Mouse (Mus musculus): ENCODE data around the gene Oxct2a. TPM values are rescaled to one million over a fixed set of nuclear protein-coding genes. Genes with fewer than 3 reads are reported as not detected.
"Not testable (repeated sequence)": the region's sequence is repeated elsewhere in the genome, so short reads cannot be mapped to it uniquely, and the experiment has no call there.

Gene Oxct2a
- polyA plus RNA-seq, 1 experiment from 2014 or later, result not detected

DNA sequence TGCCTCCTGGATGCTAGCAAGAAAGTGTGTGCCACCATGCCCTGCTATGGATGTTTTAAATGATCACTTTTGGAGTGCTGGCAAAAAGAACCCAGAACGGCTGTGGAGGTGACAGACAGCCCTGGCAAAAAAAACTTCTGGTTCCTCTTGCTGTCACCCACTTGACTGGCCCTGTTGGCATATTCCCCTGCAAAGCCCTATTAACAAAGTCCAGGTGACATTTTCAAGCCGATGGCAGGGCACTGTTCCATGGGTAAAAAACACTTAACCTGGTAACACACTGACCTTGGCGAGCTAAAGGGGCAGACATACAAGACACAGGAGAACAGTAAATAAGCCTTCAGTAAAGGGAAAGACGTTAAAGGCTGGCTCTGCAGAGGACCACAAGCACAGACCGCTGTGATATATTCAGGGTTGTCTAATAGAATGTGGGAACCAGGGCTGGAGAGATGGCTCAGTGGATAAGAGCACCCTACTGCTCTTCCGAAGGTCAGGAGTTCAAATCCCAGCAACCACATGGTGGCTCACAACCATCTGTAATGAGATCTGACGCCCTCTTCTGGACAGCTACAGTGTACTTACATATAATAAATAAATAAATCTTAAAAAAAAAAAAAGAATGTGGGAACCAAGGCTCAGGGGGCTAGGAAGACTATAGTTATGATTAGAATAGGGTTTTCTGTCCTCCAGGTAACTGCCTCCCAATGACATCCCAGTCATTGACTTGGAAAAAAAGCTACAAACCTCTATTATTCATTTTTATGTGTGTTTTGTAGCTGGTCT, 29.6 kb downstream of the Oxct2a start:
- Histone ChIP-seq H3K36me3 (ENCODE audit: control insufficient read depth, insufficient read depth, low read length) (peaks cover 96% of the 10 kb centered on the region), H3K4me2 (ENCODE audit: low read length) (no peak overlapping the region), H3K27ac (ENCODE audit: low read depth) (no peak overlapping the region), H3K4me3 (ENCODE audit: low read depth, low read length) (no peak overlapping the region), H3K9ac (ENCODE audit: low read length) (no peak overlapping the region), H3K4me1 (replicated peaks; ENCODE audit: control insufficient read depth, insufficient read depth, low read length) (no peaks in the 10 kb centered on the region), H3K9me3 (ENCODE audit: control insufficient read depth, low read length) (no peaks in the 10 kb centered on the region), H3K27me3 (replicated peaks; ENCODE audit: control insufficient read depth, insufficient read depth, low read length) (no peaks in the 10 kb centered on the region)
- WGBS, result 80% methylated on average over 7 of the region's 7 CpGs
- no peak for ATAC-seq (replicated peaks; ENCODE audit: low FRiP score, low TSS enrichment, low read depth)
- no peak for DNase-seq (ENCODE audit: low spot score)

DNA sequence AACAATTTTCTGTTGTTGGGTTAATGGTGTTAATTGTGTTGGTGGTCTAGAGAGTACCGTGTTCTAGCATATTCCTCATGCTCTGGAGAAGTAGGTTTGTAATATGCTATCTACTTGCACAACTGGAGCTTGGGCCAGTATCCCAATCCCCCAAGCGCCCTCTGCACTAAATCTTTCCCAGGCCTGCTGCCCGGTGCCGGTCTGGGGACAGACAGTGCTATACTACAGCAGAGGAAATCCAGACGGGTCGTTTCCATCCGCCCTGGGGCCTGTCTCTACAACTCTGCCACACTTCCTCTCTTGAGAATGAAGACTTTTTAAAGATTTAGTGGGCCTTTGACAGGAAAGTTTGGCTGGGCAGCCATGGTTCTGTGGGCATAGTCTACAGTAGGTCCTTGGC, 30.4 kb downstream of the Oxct2a start:
- ATAC-seq (replicated peaks; ENCODE audit: low FRiP score, low TSS enrichment, low read depth), result no peak
- no peak overlapping the region for H3K4me3 ChIP-seq (ENCODE audit: low read depth, low read length)
- no peaks in the 10 kb centered on the region for H3K9me3 ChIP-seq (ENCODE audit: control insufficient read depth, low read length)
- no peaks in the 10 kb centered on the region for H3K27me3 ChIP-seq (replicated peaks; ENCODE audit: control insufficient read depth, insufficient read depth, low read length)
- no peaks in the 10 kb centered on the region for H3K4me1 ChIP-seq (replicated peaks; ENCODE audit: control insufficient read depth, insufficient read depth, low read length)
- H3K4me2 ChIP-seq (ENCODE audit: low read length), result no peak overlapping the region
- no peak for DNase-seq (ENCODE audit: low spot score)
- peaks cover 97% of the 10 kb centered on the region for H3K36me3 ChIP-seq (ENCODE audit: control insufficient read depth, insufficient read depth, low read length)
- no peak overlapping the region for H3K9ac ChIP-seq (ENCODE audit: low read length)
- 83% methylated on average over 7 of the region's 7 CpGs for WGBS
- H3K27ac ChIP-seq (ENCODE audit: low read depth), result no peak overlapping the region

DNA sequence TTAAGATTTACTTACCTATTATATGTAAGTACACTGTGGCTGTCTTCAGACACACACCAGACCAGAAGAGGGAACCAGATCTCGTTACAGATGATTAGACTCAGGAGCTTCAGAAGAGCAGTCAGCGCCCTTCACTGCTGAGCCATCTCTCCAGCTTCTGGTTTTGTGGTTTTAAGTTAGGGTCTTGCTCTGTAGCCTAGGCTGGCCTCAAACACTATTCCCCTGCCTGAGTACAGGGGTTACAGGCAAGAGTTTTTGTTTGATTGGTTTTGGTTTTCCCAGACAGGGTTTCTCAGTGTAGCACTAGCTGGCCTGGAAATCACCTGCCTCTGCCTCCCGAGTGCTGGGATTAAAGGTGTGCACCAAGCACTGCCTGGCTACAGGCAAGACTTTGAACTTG, 31.0 kb downstream of the Oxct2a start:
- Histone ChIP-seq H3K9ac (ENCODE audit: low read length) (no peak overlapping the region), H3K27me3 (replicated peaks; ENCODE audit: control insufficient read depth, insufficient read depth, low read length) (no peaks in the 10 kb centered on the region), H3K4me3 (ENCODE audit: low read depth, low read length) (no peak overlapping the region), H3K9me3 (ENCODE audit: control insufficient read depth, low read length) (no peaks in the 10 kb centered on the region), H3K27ac (ENCODE audit: low read depth) (no peak overlapping the region), H3K4me2 (ENCODE audit: low read length) (no peak overlapping the region), H3K36me3 (ENCODE audit: control insufficient read depth, insufficient read depth, low read length) (peaks cover 100% of the 10 kb centered on the region), H3K4me1 (replicated peaks; ENCODE audit: control insufficient read depth, insufficient read depth, low read length) (no peaks in the 10 kb centered on the region)
- no peak for ATAC-seq (replicated peaks; ENCODE audit: low FRiP score, low TSS enrichment, low read depth)
- no peak for DNase-seq (ENCODE audit: low spot score)
- whole genome bisulfite sequencing, result 87% methylated on average over 3 of the region's 3 CpGs

DNA sequence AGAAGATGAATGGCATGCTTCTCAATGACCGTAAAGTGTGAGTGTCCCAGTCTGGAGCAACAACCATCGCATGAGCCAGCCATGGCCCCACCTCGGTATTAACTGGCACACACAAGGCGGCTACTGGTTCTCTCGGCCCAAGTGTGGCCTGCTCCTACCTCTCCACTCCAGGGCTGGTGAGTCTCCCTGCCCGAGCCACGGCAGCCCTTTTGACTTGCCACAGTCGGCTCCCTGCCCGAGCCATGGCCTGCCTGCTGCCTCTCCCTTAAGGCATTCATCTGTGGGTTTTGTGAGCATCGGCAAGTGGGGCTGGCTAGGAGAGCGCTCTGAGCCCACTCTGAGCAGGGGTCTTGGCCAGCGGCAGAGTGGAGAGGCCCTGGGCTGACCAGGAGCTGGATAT, 34.4 kb downstream of the Oxct2a start:
- no peak overlapping the region for H3K4me3 ChIP-seq (ENCODE audit: low read depth, low read length)
- H3K36me3 ChIP-seq (ENCODE audit: control insufficient read depth, insufficient read depth, low read length), result peaks cover 90% of the 10 kb centered on the region
- H3K9ac ChIP-seq (ENCODE audit: low read length), result no peak overlapping the region
- DNase-seq (ENCODE audit: low spot score), result no peak
- ATAC-seq (replicated peaks; ENCODE audit: low FRiP score, low TSS enrichment, low read depth), result no peak
- no peaks in the 10 kb centered on the region for H3K27me3 ChIP-seq (replicated peaks; ENCODE audit: control insufficient read depth, insufficient read depth, low read length)
- no peak overlapping the region for H3K4me2 ChIP-seq (ENCODE audit: low read length)
- H3K4me1 ChIP-seq (replicated peaks; ENCODE audit: control insufficient read depth, insufficient read depth, low read length), result peaks cover 20% of the 10 kb centered on the region
- H3K9me3 ChIP-seq (ENCODE audit: control insufficient read depth, low read length), result no peaks in the 10 kb centered on the region
- 93% methylated on average over 12 of the region's 12 CpGs for WGBS
- H3K27ac ChIP-seq (ENCODE audit: low read depth), result no peak overlapping the region

DNA sequence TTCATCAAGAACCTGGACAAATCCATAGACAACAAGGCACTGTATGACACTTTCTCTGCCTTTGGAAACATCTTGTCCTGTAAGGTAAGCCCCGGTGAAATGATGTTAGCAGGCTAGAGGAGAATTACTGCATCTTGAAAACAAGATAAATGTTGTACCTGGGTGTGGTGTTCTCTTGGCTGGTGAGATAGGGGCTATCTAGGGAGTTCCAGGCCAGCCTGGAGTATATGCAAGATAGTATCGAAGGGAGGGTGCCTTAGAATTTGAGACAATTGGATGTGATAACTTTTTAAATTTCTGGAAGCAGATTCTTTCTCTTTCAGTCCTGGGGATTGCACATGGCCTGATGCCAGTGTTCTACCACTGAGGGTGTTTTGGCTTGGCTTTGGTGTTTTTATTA, 36.6 kb downstream of the Oxct2a start:
- Histone ChIP-seq H3K27me3 (replicated peaks; ENCODE audit: control insufficient read depth, insufficient read depth, low read length) (no peaks in the 10 kb centered on the region), H3K36me3 (ENCODE audit: control insufficient read depth, insufficient read depth, low read length) (peaks cover 67% of the 10 kb centered on the region), H3K4me2 (ENCODE audit: low read length) (no peak overlapping the region), H3K4me1 (replicated peaks; ENCODE audit: control insufficient read depth, insufficient read depth, low read length) (peaks cover 21% of the 10 kb centered on the region), H3K27ac (ENCODE audit: low read depth) (no peak overlapping the region), H3K9ac (ENCODE audit: low read length) (no peak overlapping the region), H3K4me3 (ENCODE audit: low read depth, low read length) (no peak overlapping the region), H3K9me3 (ENCODE audit: control insufficient read depth, low read length) (no peaks in the 10 kb centered on the region)
- WGBS, result 94% methylated on average over 2 of the region's 2 CpGs
- no peak for DNase-seq (ENCODE audit: low spot score)
- no peak for ATAC-seq (replicated peaks; ENCODE audit: low FRiP score, low TSS enrichment, low read depth)

DNA sequence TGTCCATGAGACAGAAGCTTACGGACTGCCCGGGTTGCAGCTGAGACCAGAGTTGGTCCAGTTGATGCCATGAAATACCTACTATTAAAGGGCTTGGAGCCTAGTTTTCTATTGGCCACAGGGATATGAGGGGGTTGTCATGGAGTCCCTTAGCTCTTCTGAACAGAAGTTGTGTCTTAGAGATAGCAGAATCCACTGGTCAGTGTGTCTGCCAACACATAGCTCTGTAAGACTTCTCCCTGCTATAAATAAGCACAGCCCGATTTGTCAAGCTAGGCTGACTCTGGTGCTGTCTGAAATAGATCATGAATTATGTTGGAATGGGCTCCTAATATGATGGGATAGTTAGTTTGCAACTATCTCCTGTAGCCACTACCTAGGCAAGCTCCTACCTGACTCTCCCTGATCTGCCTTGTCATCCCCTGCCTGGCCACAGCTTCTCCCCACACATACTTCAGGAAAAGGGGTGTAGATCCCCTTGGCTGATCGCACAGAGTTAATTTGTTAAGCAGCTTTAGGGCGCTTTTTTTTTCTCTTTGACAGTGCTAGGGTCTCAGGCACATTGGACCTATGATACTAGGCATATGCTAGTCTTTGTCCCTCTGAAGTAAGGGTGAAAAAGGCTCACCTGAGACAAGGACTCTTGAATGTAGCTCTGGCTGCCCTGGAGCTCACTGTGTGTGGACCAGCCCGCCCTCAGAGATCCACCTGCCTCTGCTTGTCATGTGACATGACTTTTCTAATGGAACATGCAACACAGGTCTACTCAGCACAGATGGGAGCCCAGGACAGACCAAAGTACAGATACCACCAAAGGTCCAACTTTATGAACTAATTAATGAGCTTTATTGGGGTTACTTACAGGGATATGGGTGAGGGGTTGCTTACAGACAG, 38.5 kb downstream of the Oxct2a start:
- Histone ChIP-seq H3K27ac (ENCODE audit: low read depth) (no peak overlapping the region), H3K9me3 (ENCODE audit: control insufficient read depth, low read length) (no peaks in the 10 kb centered on the region), H3K36me3 (ENCODE audit: control insufficient read depth, insufficient read depth, low read length) (peaks cover 49% of the 10 kb centered on the region), H3K4me1 (replicated peaks; ENCODE audit: control insufficient read depth, insufficient read depth, low read length) (peaks cover 21% of the 10 kb centered on the region), H3K9ac (ENCODE audit: low read length) (peak overlapping the region; percentile 62), H3K4me3 (ENCODE audit: low read depth, low read length) (peak overlapping the region; percentile 62), H3K27me3 (replicated peaks; ENCODE audit: control insufficient read depth, insufficient read depth, low read length) (no peaks in the 10 kb centered on the region), H3K4me2 (ENCODE audit: low read length) (peak overlapping the region; percentile 70)
- ATAC-seq (replicated peaks; ENCODE audit: low FRiP score, low TSS enrichment, low read depth) (no peak), DNase-seq (ENCODE audit: low spot score) (no peak)
- 66% methylated on average over 6 of the region's 6 CpGs for WGBS

DNA sequence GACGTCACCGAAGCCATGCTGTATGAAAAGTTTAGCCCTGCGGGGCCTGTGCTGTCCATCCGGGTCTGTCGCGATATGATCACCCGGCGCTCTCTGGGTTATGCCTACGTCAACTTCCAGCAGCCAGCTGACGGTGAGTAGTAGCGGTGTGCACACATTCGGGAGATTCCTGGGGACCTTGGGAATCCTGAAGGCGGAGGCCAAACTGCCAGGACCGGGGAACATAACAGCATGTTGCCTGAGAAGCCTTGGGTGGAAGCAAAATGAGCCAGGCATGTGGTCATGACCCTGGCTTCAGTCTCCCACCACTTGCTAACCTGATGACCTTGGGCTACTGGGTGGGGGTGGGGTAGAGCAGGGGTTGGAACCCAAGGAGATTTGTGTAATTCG, 39.8 kb downstream of the Oxct2a start:
- ATAC-seq (replicated peaks; ENCODE audit: low FRiP score, low TSS enrichment, low read depth); H3K27me3 ChIP-seq (replicated peaks; ENCODE audit: control insufficient read depth, insufficient read depth, low read length); H3K9me3 ChIP-seq (ENCODE audit: control insufficient read depth, low read length); H3K27ac ChIP-seq (ENCODE audit: low read depth); DNase-seq (ENCODE audit: low spot score): not testable (repeated sequence)
- Histone ChIP-seq H3K4me3 (ENCODE audit: low read depth, low read length) (peak overlapping the region; percentile 62), H3K4me2 (ENCODE audit: low read length) (peak overlapping the region; percentile 70), H3K9ac (ENCODE audit: low read length) (peak overlapping the region; percentile 62), H3K4me1 (replicated peaks; ENCODE audit: control insufficient read depth, insufficient read depth, low read length) (peaks cover 21% of the 10 kb centered on the region), H3K36me3 (ENCODE audit: control insufficient read depth, insufficient read depth, low read length) (peaks cover 36% of the 10 kb centered on the region)
- WGBS, result under 1% methylated on average over 12 of the region's 15 CpGs

DNA sequence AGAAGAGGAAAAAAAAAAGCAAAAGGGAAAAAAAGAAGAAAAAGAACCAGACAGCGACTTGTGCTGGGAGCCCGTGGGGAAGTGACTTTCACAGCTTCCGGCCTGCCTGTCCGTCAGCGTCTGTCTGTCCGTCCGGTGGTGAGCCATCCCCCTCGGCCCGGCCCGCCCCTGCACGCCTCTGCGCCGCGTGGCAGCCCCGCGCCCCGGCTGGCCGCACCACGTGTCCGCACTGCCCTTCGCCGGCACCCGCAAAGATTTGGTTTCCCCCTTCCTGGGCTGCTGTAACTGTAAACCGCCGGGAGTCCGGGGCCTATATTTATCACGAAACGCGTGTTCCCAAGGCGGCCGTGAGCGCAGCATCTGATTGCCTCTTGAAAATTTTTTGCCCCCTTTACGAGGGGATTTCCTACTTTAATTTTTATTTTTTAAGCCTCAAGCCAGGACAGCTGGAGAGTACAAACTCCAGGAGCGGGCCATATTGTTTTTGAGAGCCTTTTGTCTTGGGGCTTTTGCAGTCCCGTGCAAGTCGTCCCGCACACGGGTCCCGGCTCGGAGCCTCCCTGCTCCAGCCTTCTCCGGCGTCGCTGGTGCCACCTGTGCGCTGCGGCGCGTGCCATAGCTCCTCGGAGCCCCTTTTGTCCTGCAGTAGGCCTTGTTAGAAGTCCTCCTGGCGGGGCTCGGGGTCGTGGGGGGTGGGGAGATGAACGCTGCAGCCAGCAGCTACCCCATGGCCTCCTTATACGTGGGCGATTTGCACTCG, 40.3 kb downstream of the Oxct2a start:
- not testable (repeated sequence) for DNase-seq (ENCODE audit: low spot score); H3K9me3 ChIP-seq (ENCODE audit: control insufficient read depth, low read length); H3K27me3 ChIP-seq (replicated peaks; ENCODE audit: control insufficient read depth, insufficient read depth, low read length)
- peak overlapping the region; percentile 71; the same call in 1 of the 2 replicates for H3K27ac ChIP-seq (ENCODE audit: low read depth)
- peak overlapping the region; percentile 62 for H3K9ac ChIP-seq (ENCODE audit: low read length)
- H3K4me1 ChIP-seq (replicated peaks; ENCODE audit: control insufficient read depth, insufficient read depth, low read length), result peaks cover 21% of the 10 kb centered on the region
- peak; percentile 61 for ATAC-seq (replicated peaks; ENCODE audit: low FRiP score, low TSS enrichment, low read depth)
- WGBS, result under 1% methylated on average over 41 of the region's 55 CpGs
- H3K4me3 ChIP-seq (ENCODE audit: low read depth, low read length), result peak overlapping the region; percentile 62
- peak overlapping the region; percentile 70 for H3K4me2 ChIP-seq (ENCODE audit: low read length)
- H3K36me3 ChIP-seq (ENCODE audit: control insufficient read depth, insufficient read depth, low read length), result peaks cover 30% of the 10 kb centered on the region
